Mouse (Mus musculus): ENCODE measurements at regions not wholly inside any gene's neighbourhood (a gene's known extent, or its start where the extent isn't known, plus 50 kb on each side); places are given as distances from the start of the nearest gene placed in this dataset.

DNA sequence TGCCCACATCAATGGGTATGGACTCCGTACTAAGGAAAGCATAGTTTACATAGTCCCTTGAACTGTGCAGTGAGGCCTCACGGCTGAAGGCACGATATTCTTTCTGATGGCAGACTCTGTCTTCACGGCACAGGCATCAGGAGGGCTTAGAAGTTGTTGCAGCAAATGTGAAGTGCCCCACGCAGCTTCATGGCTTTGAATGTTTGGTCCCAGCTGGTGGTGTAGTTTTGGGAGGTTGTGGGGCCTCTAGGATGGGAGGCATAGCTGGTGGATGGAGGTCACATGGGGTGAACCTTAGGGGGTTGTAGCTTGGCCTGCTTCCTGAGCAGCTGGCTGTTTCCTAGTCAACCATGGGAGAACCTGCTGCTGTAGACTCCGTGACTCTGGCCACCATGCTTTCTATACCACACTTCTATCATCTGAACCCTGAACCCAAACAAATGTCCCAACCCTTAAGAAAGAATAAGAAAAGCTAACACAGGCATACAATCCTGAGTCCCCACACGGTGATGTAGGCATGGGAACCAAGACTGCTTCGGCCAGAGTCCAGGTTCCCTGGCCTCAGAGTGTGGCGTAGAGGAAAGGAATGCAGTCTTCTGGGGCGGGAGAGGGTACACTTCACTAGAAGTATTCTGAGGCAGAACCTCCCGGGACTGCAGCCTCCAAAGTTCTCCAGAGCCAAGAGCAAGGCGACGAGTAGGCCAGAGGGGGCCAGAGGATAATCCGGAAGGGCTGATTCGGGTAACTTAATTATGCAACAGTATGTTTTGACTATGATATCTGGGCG, 59.2 kb upstream of the Cnih3 start:
- no peaks in the 10 kb centered on the region for H3K9me3 ChIP-seq (replicated peaks; ENCODE audit: control insufficient read depth, low read length)
- DNase-seq (ENCODE audit: low spot score) (no peak), ATAC-seq (no peak)
- no peak overlapping the region for H3K4me3 ChIP-seq (ENCODE audit: low read depth, low read length)
- no peak overlapping the region for H3K9ac ChIP-seq (ENCODE audit: low read length)
- H3K27ac ChIP-seq (ENCODE audit: low read depth, low read length), result no peak overlapping the region
- H3K27me3 ChIP-seq (replicated peaks; ENCODE audit: control insufficient read depth, insufficient read depth, low read length), result no peaks in the 10 kb centered on the region
- H3K4me1 ChIP-seq (ENCODE audit: control insufficient read depth, insufficient read depth, low read length), result no peaks in the 10 kb centered on the region
- no peak overlapping the region for H3K4me2 ChIP-seq (ENCODE audit: low read length)
- no peaks in the 10 kb centered on the region for H3K36me3 ChIP-seq (ENCODE audit: control insufficient read depth, insufficient read depth, low read length)
- 89% methylated on average over 16 of the region's 16 CpGs for WGBS

DNA sequence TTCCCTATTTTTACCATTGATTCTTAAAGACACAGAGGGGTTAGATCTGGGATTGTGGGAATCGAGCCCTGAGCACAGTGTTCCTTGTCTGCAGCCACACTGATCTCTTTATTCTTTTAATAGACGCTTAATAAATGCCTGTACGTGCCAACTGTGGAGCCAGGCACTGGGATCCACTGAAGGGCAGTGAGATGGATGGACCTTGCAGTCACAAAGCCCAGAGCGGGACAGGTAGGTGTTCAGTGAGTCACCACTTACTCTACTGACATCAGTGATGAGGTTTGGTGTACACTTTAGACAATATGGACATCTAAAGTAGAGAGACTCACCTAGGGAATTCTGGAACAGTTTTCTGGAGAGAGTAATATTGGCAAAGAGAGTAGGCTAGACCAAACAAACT, 56.8 kb upstream of the Cnih3 start:
- no peak overlapping the region for H3K4me2 ChIP-seq (ENCODE audit: low read length)

DNA sequence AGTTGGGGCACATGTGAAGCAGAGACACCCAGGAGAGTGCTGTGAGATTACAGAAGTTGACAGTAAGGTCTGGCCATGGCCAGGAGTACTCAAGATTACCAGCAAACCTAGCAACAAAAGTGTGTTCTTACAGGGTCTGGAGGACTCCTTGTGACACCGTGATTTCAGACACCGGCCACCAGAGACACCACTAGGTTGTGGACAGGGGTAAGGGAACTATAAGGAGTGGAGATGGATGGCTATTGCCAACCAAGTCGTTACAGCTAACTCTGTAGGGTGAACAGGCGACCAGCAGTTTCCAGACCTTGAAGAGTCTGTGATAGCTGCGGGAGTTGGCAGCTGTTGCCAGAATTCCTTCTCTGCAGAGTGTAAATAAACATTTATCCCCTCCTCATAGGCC, 54.4 kb upstream of the Cnih3 start:
- Histone ChIP-seq H3K27me3 (replicated peaks; ENCODE audit: control insufficient read depth, insufficient read depth, low read length) (no peaks in the 10 kb centered on the region), H3K4me2 (ENCODE audit: low read length) (no peak overlapping the region), H3K9ac (ENCODE audit: low read length) (no peak overlapping the region), H3K36me3 (ENCODE audit: control insufficient read depth, insufficient read depth, low read length) (no peaks in the 10 kb centered on the region), H3K4me1 (ENCODE audit: control insufficient read depth, insufficient read depth, low read length) (no peaks in the 10 kb centered on the region), H3K27ac (ENCODE audit: low read depth, low read length) (no peak overlapping the region), H3K4me3 (ENCODE audit: low read depth, low read length) (no peak overlapping the region), H3K9me3 (replicated peaks; ENCODE audit: control insufficient read depth, low read length) (no peaks in the 10 kb centered on the region)
- ATAC-seq, result no peak
- no peak for DNase-seq (ENCODE audit: low spot score)
- WGBS, result 86% methylated on average over 5 of the region's 5 CpGs

More for the DNA sequence above, 56.8 kb upstream of the Cnih3 start:
- Histone ChIP-seq H3K9me3 (replicated peaks; ENCODE audit: control insufficient read depth, low read length) (no peaks in the 10 kb centered on the region), H3K4me3 (ENCODE audit: low read depth, low read length) (no peak overlapping the region), H3K36me3 (ENCODE audit: control insufficient read depth, insufficient read depth, low read length) (no peaks in the 10 kb centered on the region), H3K9ac (ENCODE audit: low read length) (no peak overlapping the region), H3K4me1 (ENCODE audit: control insufficient read depth, insufficient read depth, low read length) (no peaks in the 10 kb centered on the region), H3K27ac (ENCODE audit: low read depth, low read length) (no peak overlapping the region), H3K27me3 (replicated peaks; ENCODE audit: control insufficient read depth, insufficient read depth, low read length) (no peaks in the 10 kb centered on the region)
- ATAC-seq, result no peak
- no peak for DNase-seq (ENCODE audit: low spot score)
- WGBS, result 86% methylated on average over 4 of the region's 4 CpGs

- ATAC-seq (no peak), DNase-seq (ENCODE audit: low spot score) (no peak)
- Histone ChIP-seq H3K9me3 (replicated peaks; ENCODE audit: control insufficient read depth, low read length) (no peaks in the 10 kb centered on the region), H3K9ac (ENCODE audit: low read length) (no peak overlapping the region), H3K27ac (ENCODE audit: low read depth, low read length) (no peak overlapping the region), H3K36me3 (ENCODE audit: control insufficient read depth, insufficient read depth, low read length) (no peaks in the 10 kb centered on the region), H3K4me2 (ENCODE audit: low read length) (no peak overlapping the region), H3K27me3 (replicated peaks; ENCODE audit: control insufficient read depth, insufficient read depth, low read length) (no peaks in the 10 kb centered on the region), H3K4me1 (ENCODE audit: control insufficient read depth, insufficient read depth, low read length) (no peaks in the 10 kb centered on the region), H3K4me3 (ENCODE audit: low read depth, low read length) (no peak overlapping the region)
- WGBS, result 91% methylated on average over 14 of the region's 14 CpGs
Measured at GRCm38 (mm10) chr1:181299075-181299665, 53.3 kb upstream of the Cnih3 start.

DNA sequence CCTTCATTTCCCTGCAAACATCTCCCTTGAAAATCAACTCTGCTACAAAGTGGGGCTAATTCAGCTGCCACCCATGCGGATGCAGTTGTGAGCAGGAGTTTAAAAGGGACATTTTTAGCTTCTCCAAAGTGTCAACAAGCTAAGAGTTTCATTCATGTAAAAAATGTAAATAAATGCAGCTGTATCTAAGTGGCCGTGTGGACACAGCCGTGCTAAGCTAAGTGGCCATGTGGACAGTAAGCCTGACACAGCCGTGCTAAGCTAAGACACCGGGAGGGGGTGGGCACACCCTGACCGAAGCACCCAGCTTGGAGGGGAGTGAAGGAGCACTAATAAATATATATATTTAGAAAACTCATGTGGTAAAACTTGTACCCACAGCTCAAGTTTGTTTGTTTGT, 52.6 kb upstream of the Cnih3 start:
- H3K27ac ChIP-seq (ENCODE audit: low read depth, low read length), result no peak overlapping the region
- no peaks in the 10 kb centered on the region for H3K27me3 ChIP-seq (replicated peaks; ENCODE audit: control insufficient read depth, insufficient read depth, low read length)
- no peaks in the 10 kb centered on the region for H3K4me1 ChIP-seq (ENCODE audit: control insufficient read depth, insufficient read depth, low read length)
- 86% methylated on average over 6 of the region's 6 CpGs for WGBS
- no peak for DNase-seq (ENCODE audit: low spot score)
- no peak overlapping the region for H3K4me2 ChIP-seq (ENCODE audit: low read length)
- no peak for ATAC-seq
- H3K4me3 ChIP-seq (ENCODE audit: low read depth, low read length), result no peak overlapping the region
- H3K9me3 ChIP-seq (replicated peaks; ENCODE audit: control insufficient read depth, low read length), result no peaks in the 10 kb centered on the region
- no peaks in the 10 kb centered on the region for H3K36me3 ChIP-seq (ENCODE audit: control insufficient read depth, insufficient read depth, low read length)
- no peak overlapping the region for H3K9ac ChIP-seq (ENCODE audit: low read length)

DNA sequence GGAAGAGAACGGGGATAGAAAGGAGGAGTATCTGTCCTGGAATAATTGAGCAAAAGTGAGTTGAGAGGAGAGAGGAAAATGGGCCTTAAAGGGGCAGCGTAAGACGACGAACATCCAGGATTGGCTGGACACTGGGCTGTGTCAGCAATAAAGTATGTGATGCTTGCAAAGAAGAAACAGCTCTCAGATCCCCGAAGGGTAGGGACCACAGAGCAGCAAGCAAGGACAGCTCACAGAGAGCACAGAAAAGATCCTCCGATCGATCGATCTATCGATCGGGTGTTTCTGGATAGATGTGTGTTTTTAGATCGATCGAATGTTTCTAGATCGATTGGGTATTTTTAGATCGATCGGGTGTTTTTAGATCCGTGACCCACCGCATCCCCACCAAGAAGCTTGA, 50.3 kb upstream of the Cnih3 start:
- H3K4me2 ChIP-seq (ENCODE audit: low read length), result no peak overlapping the region
- no peak overlapping the region for H3K27ac ChIP-seq (ENCODE audit: low read depth, low read length)
- no peak for DNase-seq (ENCODE audit: low spot score)
- no peaks in the 10 kb centered on the region for H3K27me3 ChIP-seq (replicated peaks; ENCODE audit: control insufficient read depth, insufficient read depth, low read length)
- H3K36me3 ChIP-seq (ENCODE audit: control insufficient read depth, insufficient read depth, low read length), result no peaks in the 10 kb centered on the region
- no peak for ATAC-seq
- 96% methylated on average over 17 of the region's 17 CpGs for WGBS
- no peaks in the 10 kb centered on the region for H3K4me1 ChIP-seq (ENCODE audit: control insufficient read depth, insufficient read depth, low read length)
- H3K4me3 ChIP-seq (ENCODE audit: low read depth, low read length), result no peak overlapping the region
- H3K9me3 ChIP-seq (replicated peaks; ENCODE audit: control insufficient read depth, low read length), result no peaks in the 10 kb centered on the region
- no peak overlapping the region for H3K9ac ChIP-seq (ENCODE audit: low read length)
